Mouse (Mus musculus) midbrain, embryonic 16.5 days (tissue): Measurements from ENCODE around the gene Vangl1. TPM values are rescaled to one million over a fixed set of nuclear protein-coding genes. Genes with fewer than 3 reads are reported as not detected.

ENCODE experiments used
- ATAC-seq: fragments of 200-750 bp; cut with Nextera tagmentation; 2 replicates; pipeline ENCODE4 v1.8.0; 2017; ENCODE audit warnings: moderate TSS enrichment
- H3K27ac ChIP-seq: fragments of 300-500 bp; sonication (generic); 2 replicates; pipeline ENCODE4 v1.5.1; 2014; ENCODE audit warnings: mild to moderate bottlenecking, low read length, mixed read lengths
- H3K27me3 ChIP-seq: fragments of 300-500 bp; sonication (generic); 2 replicates; pipeline ENCODE4 v1.6.1; 2014; ENCODE audit warnings: low read depth, low read length, mixed read lengths; ENCODE audit not compliant: control insufficient read depth, insufficient read depth
- H3K36me3 ChIP-seq: fragments of 300-500 bp; sonication (generic); 2 replicates; pipeline ENCODE4 v1.6.1; 2014; ENCODE audit warnings: mild to moderate bottlenecking, low read length, moderate library complexity, mixed read lengths; ENCODE audit not compliant: control insufficient read depth, insufficient read depth
- H3K4me1 ChIP-seq: fragments of 300-500 bp; sonication (generic); 2 replicates; pipeline ENCODE4 v1.6.1; 2014; ENCODE audit warnings: mild to moderate bottlenecking, low read length, mixed read lengths; ENCODE audit not compliant: control insufficient read depth, insufficient read depth
- H3K4me2 ChIP-seq: fragments of 300-500 bp; sonication (generic); 2 replicates; pipeline ENCODE4 v1.6.1; 2014; ENCODE audit warnings: mild to moderate bottlenecking, low read length, mixed read lengths
- H3K4me3 ChIP-seq: fragments of 300-500 bp; sonication (generic); 2 replicates; pipeline ENCODE4 v1.5.1; 2014; ENCODE audit warnings: low read depth, mild to moderate bottlenecking, low read length, moderate library complexity, mixed read lengths
- H3K9ac ChIP-seq: fragments of 300-500 bp; sonication (generic); 2 replicates; pipeline ENCODE4 v1.6.1; 2014; ENCODE audit warnings: low read depth, low read length, mixed read lengths
- H3K9me3 ChIP-seq: fragments of 300-500 bp; sonication (generic); replicated peaks from 2 replicates; pipeline ENCODE4 v1.6.1; 2014; ENCODE audit warnings: mild to moderate bottlenecking, low read length, mixed read lengths; ENCODE audit not compliant: control insufficient read depth, poor library complexity, severe bottlenecking
- WGBS: fragments of 180-500 bp; shearing (Covaris S2); extraction: QIAGEN DNeasy Blood & Tissue Kit; methylation state at CpG from one replicate; pipeline ENCODE4 v1.1.7; 2014; 5-methylcytosine and 5-hydroxymethylcytosine counted together
- polyA plus RNA-seq: library from polyadenylated mRNA; unstranded; fragments of >200 nt; fragmentation: Nextera tagmentation; extraction: Ambion mirVana; gene quantifications from 2 replicates; pipeline ENCODE4 v1.2.1, GENCODE M21; 2015

Gene Vangl1
- polyA plus RNA-seq, 1 experiment from 2014 or later, result 8.9 TPM

- ATAC-seq, result no peak
Measured at GRCm38 (mm10) chr3:102120947-102121346, 83.5 kb downstream of the Vangl1 start.

GRCm38 (mm10) chr3:102111979-102112599 is 92.4 kb downstream of the Vangl1 start:
- no peaks in the 10 kb centered on the region for H3K9me3 ChIP-seq
- H3K4me2 ChIP-seq, result no peak overlapping the region
- H3K27me3 ChIP-seq, result no peaks in the 10 kb centered on the region
- WGBS, result 78% methylated on average over 7 of the region's 7 CpGs
- ATAC-seq, result no peak
- H3K9ac ChIP-seq, result no peak overlapping the region
- no peaks in the 10 kb centered on the region for H3K36me3 ChIP-seq
- no peaks in the 10 kb centered on the region for H3K4me1 ChIP-seq
- H3K27ac ChIP-seq, result no peak overlapping the region
- no peak overlapping the region for H3K4me3 ChIP-seq

More at GRCm38 (mm10) chr3:102120947-102121346, 83.5 kb downstream of the Vangl1 start:
- H3K4me2 ChIP-seq, result no peak overlapping the region
- H3K27me3 ChIP-seq, result no peaks in the 10 kb centered on the region
- H3K9me3 ChIP-seq, result no peaks in the 10 kb centered on the region
- H3K4me3 ChIP-seq, result no peak overlapping the region
- no peaks in the 10 kb centered on the region for H3K4me1 ChIP-seq
- H3K36me3 ChIP-seq, result no peaks in the 10 kb centered on the region
- no peak overlapping the region for H3K9ac ChIP-seq
- no peak overlapping the region for H3K27ac ChIP-seq

GRCm38 (mm10) chr3:102108201-102108600 is 96.3 kb downstream of the Vangl1 start:
- ATAC-seq, result no peak
- Histone ChIP-seq H3K36me3 (no peaks in the 10 kb centered on the region), H3K27me3 (no peaks in the 10 kb centered on the region), H3K4me3 (no peak overlapping the region), H3K4me1 (no peaks in the 10 kb centered on the region), H3K4me2 (no peak overlapping the region), H3K9ac (no peak overlapping the region), H3K9me3 (no peaks in the 10 kb centered on the region), H3K27ac (no peak overlapping the region)
- 82% methylated on average over 3 of the region's 3 CpGs for WGBS

GRCm38 (mm10) chr3:102103811-102104565 is 100.5 kb downstream of the Vangl1 start:
- 81% methylated on average over 9 of the region's 9 CpGs for WGBS
- Histone ChIP-seq H3K4me3 (no peak overlapping the region), H3K4me2 (no peak overlapping the region), H3K36me3 (no peaks in the 10 kb centered on the region), H3K9ac (no peak overlapping the region), H3K4me1 (no peaks in the 10 kb centered on the region), H3K9me3 (no peaks in the 10 kb centered on the region), H3K27me3 (no peaks in the 10 kb centered on the region), H3K27ac (no peak overlapping the region)
- no peak for ATAC-seq

Other genes with a start within 250 kb of the Vangl1 start
- gene Nhlh2, start 194.6 kb downstream of the Vangl1 start, polyA plus RNA-seq, result 27.2 and 49.6 TPM in 2 replicates
- 0.29 and 0.82 TPM in 2 replicates for gene Casq2, start 118.3 kb downstream of the Vangl1 start, polyA plus RNA-seq